Mouse (Mus musculus) B cell, adult 62 days (primary cell): Measurements from ENCODE around the gene Pcp4. TPM values are rescaled to one million over a fixed set of nuclear protein-coding genes. Genes with fewer than 3 reads are reported as not detected.

ENCODE experiments used
- total RNA-seq: library from RNA; stranded (reverse); gene quantifications from 4 replicates; pipeline ENCODE4 v1.2.4, GENCODE M21; 2023

Pcp4 gene
- total RNA-seq: 53.0 to 62.1 TPM (median 57.8 TPM) in 4 replicates

GRCm38 (mm10) chr16:96467445-96467844, at the start of gene Pcp4:
Pcp4 (plus strand) TSS chr16:96467606.

GRCm38 (mm10) chr16:96443468-96443867, 23.9 kb upstream of the Pcp4 start, which contains the start of gene Itgb2l:
Itgb2l (minus strand) TSS chr16:96443619.

Other genes starting within 250 kb of the Pcp4 start
- gene B3galt5, start 231.8 kb upstream of the Pcp4 start, total RNA-seq: not detected in 4 replicates
- gene Itgb2l, start 24.0 kb upstream of the Pcp4 start, total RNA-seq: 0.72 TPM in 1 of 4 replicates, not detected in the others